Mouse (Mus musculus) intestine, embryonic 14.5 days (tissue): ENCODE measurements at regions not wholly inside any gene's neighbourhood (a gene's known extent, or its start where the extent isn't known, plus 50 kb on each side); places are given as distances from the start of the nearest gene placed in this dataset.

Experiments used
- ATAC-seq: fragments of 200-750 bp; cut with Nextera tagmentation; replicated peaks from 2 replicates; pipeline ENCODE4 v1.8.0; 2017; ENCODE audit warnings: low read depth, moderate number of reproducible peaks, moderate TSS enrichment, moderate library complexity; ENCODE audit not compliant: low FRiP score, low TSS enrichment
- DNase-seq: peaks from one replicate; pipeline ENCODE4 v3.0.0-alpha.2; 2018; ENCODE audit warnings: low spot score
- H3K27ac ChIP-seq: fragments of 300-500 bp; sonication (generic); 2 replicates; pipeline ENCODE4 v1.5.1; 2014; ENCODE audit warnings: low read depth, mild to moderate bottlenecking, control low read depth
- H3K27me3 ChIP-seq: fragments of 300-500 bp; sonication (generic); replicated peaks from 2 replicates; pipeline ENCODE4 v1.6.1; 2014; ENCODE audit warnings: low read length, control low read depth; ENCODE audit not compliant: control insufficient read depth, insufficient read depth
- H3K36me3 ChIP-seq: fragments of 300-500 bp; sonication (generic); 2 replicates; pipeline ENCODE4 v1.6.1; 2014; ENCODE audit warnings: low read length, control low read depth; ENCODE audit not compliant: control insufficient read depth, insufficient read depth
- H3K4me1 ChIP-seq: fragments of 300-500 bp; sonication (generic); replicated peaks from 2 replicates; pipeline ENCODE4 v1.6.1; 2014; ENCODE audit warnings: low read length, control low read depth, mixed read lengths; ENCODE audit not compliant: control insufficient read depth, insufficient read depth
- H3K4me2 ChIP-seq: fragments of 300-500 bp; sonication (generic); 2 replicates; pipeline ENCODE4 v1.6.1; 2014; ENCODE audit warnings: low read length
- H3K4me3 ChIP-seq: fragments of 300-500 bp; sonication (generic); 2 replicates; pipeline ENCODE4 v1.5.1; 2014; ENCODE audit warnings: low read depth, low read length, control low read depth, mixed read lengths
- H3K9ac ChIP-seq: fragments of 300-500 bp; sonication (generic); 2 replicates; pipeline ENCODE4 v1.6.1; 2014; ENCODE audit warnings: mild to moderate bottlenecking, low read length
- H3K9me3 ChIP-seq: fragments of 300-500 bp; sonication (generic); 2 replicates; pipeline ENCODE4 v1.6.1; 2016; ENCODE audit warnings: low read length, control low read depth; ENCODE audit not compliant: control insufficient read depth
- WGBS: fragments of 180-500 bp; shearing (Covaris S2); extraction: QIAGEN DNeasy Blood & Tissue Kit; methylation state at CpG from one replicate; pipeline ENCODE4 v1.1.7; 2014; 5-methylcytosine and 5-hydroxymethylcytosine counted together

DNA sequence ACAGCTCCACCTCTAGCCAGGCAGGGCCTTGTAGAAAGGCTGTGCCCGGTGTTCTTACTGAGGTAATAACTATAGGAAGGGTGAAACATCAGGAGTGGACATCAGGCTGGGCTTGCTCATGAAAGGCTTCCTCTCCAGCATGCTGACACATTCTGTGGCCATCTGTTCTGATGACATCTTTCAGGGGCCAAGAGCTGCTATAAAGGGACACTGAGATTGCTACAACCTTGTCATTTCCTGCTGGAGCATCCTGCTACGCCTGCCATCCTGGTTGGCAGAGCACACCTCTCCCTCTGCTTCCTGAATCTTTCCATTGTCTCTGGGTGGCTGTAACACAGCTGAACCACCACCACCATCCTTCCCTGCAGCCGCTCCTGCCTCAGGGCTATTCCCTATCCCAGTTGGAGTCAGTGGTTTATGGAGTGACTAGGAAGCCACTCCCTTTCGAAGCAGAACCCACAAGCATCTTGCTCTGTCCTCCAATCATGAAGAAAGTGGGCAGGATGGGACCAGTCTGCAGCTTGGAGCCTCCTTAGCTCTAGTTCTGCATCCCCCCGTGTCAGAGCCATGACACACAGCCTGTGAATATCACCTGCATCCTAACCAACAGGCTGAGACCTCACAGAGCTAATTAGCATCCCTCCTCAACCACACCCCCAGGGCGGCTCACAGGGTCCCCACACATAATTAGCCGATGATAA is 154.6 kb downstream of the Irx2 start:
- Histone ChIP-seq H3K4me1 (no peaks in the 10 kb centered on the region), H3K27me3 (no peaks in the 10 kb centered on the region), H3K36me3 (no peaks in the 10 kb centered on the region), H3K9me3 (no peaks in the 10 kb centered on the region), H3K9ac (no peak overlapping the region), H3K4me3 (no peak overlapping the region), H3K4me2 (no peak overlapping the region), H3K27ac (no peak overlapping the region)
- DNase-seq, result no peak
- WGBS, result 54% methylated on average over 7 of the region's 7 CpGs
- ATAC-seq, result no peak

DNA sequence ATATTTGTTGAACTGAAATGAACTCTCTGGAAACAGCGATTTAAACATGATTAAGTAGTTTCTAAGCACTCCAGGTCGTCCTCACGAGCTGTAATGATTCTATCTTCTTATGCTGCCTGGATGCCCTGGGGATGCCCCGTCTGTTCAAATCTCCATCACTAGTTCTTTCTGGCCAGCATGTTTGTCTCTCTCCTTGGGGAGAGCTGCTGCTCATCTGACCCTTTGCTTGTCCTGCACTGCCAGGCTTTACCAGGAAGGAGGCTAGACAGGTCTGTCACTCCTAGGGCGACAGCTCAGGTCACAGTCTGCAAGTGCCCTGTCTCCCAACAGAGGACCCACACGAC is 155.1 kb downstream of the Irx2 start:
- Histone ChIP-seq H3K27ac (no peak overlapping the region), H3K9ac (no peak overlapping the region), H3K4me3 (no peak overlapping the region), H3K27me3 (no peaks in the 10 kb centered on the region), H3K4me2 (no peak overlapping the region), H3K4me1 (no peaks in the 10 kb centered on the region), H3K9me3 (no peaks in the 10 kb centered on the region), H3K36me3 (no peaks in the 10 kb centered on the region)
- ATAC-seq (no peak), DNase-seq (no peak)
- WGBS, result 48% methylated on average over 6 of the region's 6 CpGs

DNA sequence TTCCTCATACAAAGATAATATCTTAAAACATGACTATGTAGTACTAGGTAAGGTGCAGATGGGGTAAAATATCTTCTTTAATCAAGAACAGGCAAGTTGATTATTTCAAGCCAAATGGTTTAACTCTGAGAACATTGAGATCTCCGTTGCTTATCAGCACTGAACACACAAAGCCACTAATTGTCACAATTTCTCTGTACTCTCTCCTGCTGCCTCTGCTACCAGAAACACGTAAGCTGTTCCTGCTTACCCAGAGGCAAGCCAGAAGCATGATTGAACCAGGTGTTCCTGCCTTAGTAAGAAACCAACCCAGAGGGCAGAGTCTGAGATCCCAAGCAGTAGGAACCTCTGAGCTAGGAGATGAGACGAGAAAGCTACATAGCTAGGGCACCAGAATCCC is 164.1 kb downstream of the Irx2 start:
- Histone ChIP-seq H3K4me2 (no peak overlapping the region), H3K4me1 (no peaks in the 10 kb centered on the region), H3K36me3 (no peaks in the 10 kb centered on the region), H3K27ac (no peak overlapping the region), H3K9me3 (no peaks in the 10 kb centered on the region), H3K4me3 (no peak overlapping the region), H3K27me3 (no peaks in the 10 kb centered on the region), H3K9ac (no peak overlapping the region)
- ATAC-seq (no peak), DNase-seq (no peak)
- 71% methylated on average over 3 of the region's 3 CpGs for WGBS

DNA sequence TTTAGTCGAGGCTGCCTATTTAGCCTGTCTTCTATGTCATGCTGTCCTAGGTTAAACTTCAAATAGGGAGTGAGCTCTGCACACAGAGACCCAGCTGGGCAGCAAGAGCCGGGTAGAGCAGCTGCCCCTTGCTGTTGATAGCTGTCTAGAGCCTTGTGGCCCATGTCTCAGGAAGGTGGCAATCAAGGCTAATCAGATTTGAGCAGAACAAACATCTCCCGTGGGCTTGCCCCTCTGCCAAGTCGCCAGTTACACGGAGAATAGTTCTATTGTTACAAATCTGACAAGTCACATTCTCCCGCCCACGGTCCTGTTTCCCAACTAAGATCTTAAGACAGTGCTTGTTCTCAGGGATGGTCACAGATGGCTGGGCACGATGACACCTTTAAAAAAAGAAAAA is 171.4 kb downstream of the Irx2 start:
- Histone ChIP-seq H3K4me3 (no peak overlapping the region), H3K9ac (no peak overlapping the region), H3K27ac (no peak overlapping the region), H3K36me3 (no peaks in the 10 kb centered on the region), H3K4me2 (no peak overlapping the region), H3K27me3 (no peaks in the 10 kb centered on the region), H3K4me1 (no peaks in the 10 kb centered on the region), H3K9me3 (no peaks in the 10 kb centered on the region)
- WGBS, result 43% methylated on average over 8 of the region's 8 CpGs
- DNase-seq (no peak), ATAC-seq (no peak)

DNA sequence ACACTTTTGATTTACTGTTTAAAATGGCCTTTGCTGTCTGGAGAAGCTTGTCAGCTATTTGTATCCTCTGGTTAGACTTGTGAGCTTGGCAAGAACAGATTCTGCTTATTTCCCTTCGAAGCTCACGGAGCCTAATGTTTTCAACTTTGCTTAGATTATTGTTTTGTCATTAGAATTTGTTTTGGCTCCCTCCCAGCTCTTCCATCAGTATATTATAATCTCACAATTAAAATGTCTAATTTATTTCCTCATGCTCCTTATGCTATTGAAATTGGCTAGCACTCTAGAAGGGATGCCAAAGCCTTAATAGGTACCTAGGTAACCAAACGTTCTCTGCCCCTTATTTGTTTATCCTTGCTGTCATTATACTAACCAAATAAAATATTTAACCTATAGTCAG is 171.9 kb downstream of the Irx2 start:
- no peak overlapping the region for H3K9ac ChIP-seq
- no peak overlapping the region for H3K27ac ChIP-seq
- no peaks in the 10 kb centered on the region for H3K27me3 ChIP-seq
- H3K9me3 ChIP-seq, result no peaks in the 10 kb centered on the region
- no peak overlapping the region for H3K4me2 ChIP-seq
- H3K4me1 ChIP-seq, result no peaks in the 10 kb centered on the region
- ATAC-seq (no peak), DNase-seq (no peak)
- WGBS, result 49% methylated on average over 3 of the region's 3 CpGs
- no peaks in the 10 kb centered on the region for H3K36me3 ChIP-seq
- H3K4me3 ChIP-seq, result no peak overlapping the region

DNA sequence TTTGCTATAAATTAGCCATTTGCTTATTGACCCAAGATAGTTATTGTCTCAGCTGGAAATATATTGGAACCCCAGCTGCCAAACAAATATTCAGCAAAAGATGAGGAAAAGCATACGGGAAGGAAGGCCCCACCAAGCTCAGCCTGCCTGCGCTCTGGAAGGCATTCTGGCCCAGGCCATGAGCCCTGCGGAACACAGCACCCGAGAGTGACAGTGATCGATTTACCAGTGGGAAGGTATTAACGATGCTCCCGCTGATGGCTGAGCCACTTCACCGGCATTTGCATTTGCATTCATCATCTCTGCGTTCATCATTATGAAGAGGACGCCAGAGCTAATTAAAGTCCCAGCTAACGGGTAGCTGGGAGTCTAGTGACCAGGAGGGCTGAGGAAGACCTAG is 174.8 kb downstream of the Irx2 start:
- no peak overlapping the region for H3K9ac ChIP-seq
- no peak for DNase-seq

DNA sequence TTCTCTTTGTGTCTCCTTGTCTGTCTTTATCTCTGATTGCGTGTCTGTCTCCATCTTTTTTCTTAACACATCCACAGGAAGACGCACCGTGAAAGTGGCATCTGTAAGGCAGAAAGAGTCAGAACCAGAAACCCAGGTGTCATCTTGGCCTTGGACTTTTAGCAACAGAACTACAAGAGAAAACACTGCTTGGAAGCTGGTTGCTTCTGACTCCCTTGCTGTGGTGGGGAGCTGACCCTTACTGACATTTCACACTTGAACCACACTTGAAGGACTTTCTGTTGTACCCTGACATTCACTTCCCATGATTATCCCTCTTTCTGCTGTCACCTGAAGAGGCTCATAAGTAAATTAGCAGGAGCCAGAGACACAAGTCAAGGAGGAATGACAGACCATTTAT is 180.6 kb downstream of the Irx2 start:
- 95% methylated on average over 3 of the region's 3 CpGs for WGBS
- Histone ChIP-seq H3K36me3 (no peaks in the 10 kb centered on the region), H3K9me3 (no peaks in the 10 kb centered on the region), H3K4me1 (no peaks in the 10 kb centered on the region), H3K4me2 (no peak overlapping the region), H3K27me3 (no peaks in the 10 kb centered on the region), H3K9ac (no peak overlapping the region), H3K27ac (no peak overlapping the region), H3K4me3 (no peak overlapping the region)
- ATAC-seq (no peak), DNase-seq (no peak)

More for the DNA sequence above, 174.8 kb downstream of the Irx2 start:
- no peak overlapping the region for H3K4me3 ChIP-seq
- ATAC-seq, result no peak
- H3K4me1 ChIP-seq, result no peaks in the 10 kb centered on the region
- no peaks in the 10 kb centered on the region for H3K27me3 ChIP-seq
- no peaks in the 10 kb centered on the region for H3K36me3 ChIP-seq
- no peak overlapping the region for H3K27ac ChIP-seq
- H3K4me2 ChIP-seq, result no peak overlapping the region
- no peaks in the 10 kb centered on the region for H3K9me3 ChIP-seq
- WGBS, result 60% methylated on average over 11 of the region's 11 CpGs

DNA sequence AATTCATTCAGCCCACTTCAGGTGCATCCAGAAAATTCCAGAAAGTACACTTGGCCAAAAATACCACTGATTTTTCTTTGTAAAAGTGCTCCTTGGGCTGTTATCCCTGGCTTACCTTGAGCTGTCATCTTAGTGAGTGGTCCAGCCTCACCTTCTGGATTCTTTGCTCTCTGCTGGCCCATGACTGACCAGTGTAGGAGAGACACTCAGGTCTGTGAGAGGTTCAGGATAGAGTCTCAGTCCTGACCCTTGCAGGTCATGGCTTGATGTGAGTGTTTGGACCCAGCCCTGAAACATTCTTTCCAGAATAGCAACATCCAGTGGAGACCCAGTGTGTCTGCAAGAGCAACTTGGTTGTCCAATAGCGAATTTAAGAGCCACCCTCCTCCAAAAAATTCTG is 182.0 kb downstream of the Irx2 start:
- WGBS, result 79% methylated on average over 1 of the region's 1 CpGs
- Histone ChIP-seq H3K9ac (no peak overlapping the region), H3K9me3 (no peaks in the 10 kb centered on the region), H3K36me3 (no peaks in the 10 kb centered on the region), H3K4me1 (no peaks in the 10 kb centered on the region), H3K27ac (no peak overlapping the region), H3K27me3 (peaks cover 7% of the 10 kb centered on the region), H3K4me3 (no peak overlapping the region), H3K4me2 (no peak overlapping the region)
- ATAC-seq (no peak), DNase-seq (no peak)

DNA sequence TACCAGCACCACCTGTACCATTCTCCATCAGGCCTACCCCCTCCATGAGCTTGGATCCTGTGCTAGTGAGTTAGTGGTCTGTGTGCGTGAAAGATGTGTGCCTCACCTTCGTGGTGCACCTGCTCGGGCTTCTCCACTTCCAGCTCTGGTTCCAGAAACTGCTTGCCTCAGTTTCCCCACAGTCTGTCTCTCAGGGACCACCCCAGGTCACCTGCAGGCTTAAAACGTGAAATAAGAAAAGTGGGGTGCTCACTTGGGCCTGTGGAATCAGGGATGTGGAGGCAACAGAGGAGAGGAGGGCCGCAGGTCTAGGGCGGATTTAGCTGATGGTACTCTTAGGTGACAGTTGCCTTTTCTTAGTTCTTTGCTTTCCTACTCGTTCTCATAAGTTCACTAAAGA is 186.0 kb downstream of the Irx2 start:
- no peaks in the 10 kb centered on the region for H3K4me1 ChIP-seq
- peaks cover 31% of the 10 kb centered on the region for H3K27me3 ChIP-seq
- H3K36me3 ChIP-seq, result no peaks in the 10 kb centered on the region
- H3K9ac ChIP-seq, result no peak overlapping the region
- WGBS, result 62% methylated on average over 7 of the region's 7 CpGs
- H3K4me2 ChIP-seq, result no peak overlapping the region
- H3K9me3 ChIP-seq, result no peaks in the 10 kb centered on the region
- no peak overlapping the region for H3K4me3 ChIP-seq
- ATAC-seq (no peak), DNase-seq (no peak)
- H3K27ac ChIP-seq, result no peak overlapping the region
